Mouse (Mus musculus): Measurements from ENCODE around the gene Irx4.

- TF ChIP-seq CTCF (IDR thresholded peaks at IDR 0.05; ENCODE audit: extremely low read depth, insufficient read depth, low read length) (no peak), POLR2A (IDR thresholded peaks at IDR 0.05; ENCODE audit: extremely low read depth, insufficient read depth, low read length) (no peak)
These were observed 4.0 kb downstream of the Irx4 start for GRCm38 (mm10) chr13:73264166-73264735.

All from cortical plate, adult 2 months (tissue).